Mouse (Mus musculus) spleen, adult 10 weeks (tissue): ENCODE measurements around the gene Vwa5a. TPM values are rescaled to one million over a fixed set of nuclear protein-coding genes. Genes with fewer than 3 reads are reported as not detected.

Source experiments
- polyA plus RNA-seq: library from polyadenylated mRNA; stranded (reverse); fragments of 350-450 nt; fragmentation: Illumina TruSeq; extraction: RNeasy Lipid Tissue Mini Kit (QIAGEN cat#74804); gene quantifications from one replicate; pipeline ENCODE4 v1.2.3, GENCODE M21; 2015; ENCODE audit warnings: low replicate concordance; ENCODE audit not compliant: insufficient read depth

Gene Vwa5a
- polyA plus RNA-seq = 43.1 TPM

GRCm38 (mm10) chr9:38718102-38718501 is at the start of gene Vwa5a:
TSS of gene Vwa5a (plus strand) at chr9:38718268.

GRCm38 (mm10) chr9:38674501-38674900 is 43.6 kb upstream of the Vwa5a start, which contains the start of gene Olfr918:
TSS of gene Olfr918 (minus strand) at chr9:38674601.

DNA sequence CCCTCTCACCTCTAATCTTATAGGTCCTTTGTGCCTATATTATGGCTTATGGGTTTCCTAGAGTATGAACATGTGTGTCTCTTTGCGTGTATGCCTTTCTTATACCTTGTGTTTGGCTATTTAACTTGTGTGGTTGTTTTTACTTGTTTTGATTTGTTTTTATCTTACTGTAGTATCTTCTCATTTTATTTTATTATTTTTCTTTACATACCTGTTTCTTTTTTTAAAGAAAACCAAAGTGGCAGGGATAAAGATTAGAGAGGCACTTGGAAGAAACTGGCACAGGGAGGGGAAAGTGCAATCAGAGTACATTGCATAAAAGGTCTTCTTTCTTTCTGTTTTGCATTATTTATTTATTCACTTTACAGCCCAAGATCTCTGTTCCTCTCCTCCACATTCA is 33.9 kb downstream of the Vwa5a start, which contains the start of gene Olfr920:
Olfr920 (plus strand) TSS at position 301 of the 400 bp plus-strand sequence.

DNA sequence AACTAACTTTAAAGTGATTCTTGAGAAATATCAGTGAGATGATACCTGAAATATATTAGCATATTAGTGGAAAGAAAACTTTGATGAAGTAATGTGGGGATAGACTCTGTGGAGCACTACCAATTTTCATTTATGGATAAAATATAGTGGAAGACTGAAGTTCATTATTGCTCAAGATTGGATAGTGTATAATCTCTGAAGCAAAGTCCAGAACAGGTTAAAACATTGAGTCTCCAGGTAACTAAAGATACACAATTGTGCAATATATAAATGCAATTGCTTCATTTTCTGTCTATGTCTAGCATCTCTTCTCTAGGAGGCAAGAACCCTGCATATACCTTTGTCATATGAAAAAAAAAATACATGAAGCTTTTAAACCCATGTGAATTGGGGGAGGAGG is 54.7 kb downstream of the Vwa5a start, which contains the start of gene Olfr921:
Olfr921 (plus strand) TSS at position 301 of the 400 bp plus-strand sequence.

Other genes with a start within 250 kb of the Vwa5a start
- not detected for gene Olfr905, start 247.2 kb upstream of the Vwa5a start, polyA plus RNA-seq
- not detected for gene Olfr906, start 231.2 kb upstream of the Vwa5a start, polyA plus RNA-seq
- gene Olfr907, start 222.5 kb upstream of the Vwa5a start, polyA plus RNA-seq = not detected
- gene Olfr911-ps1, start 196.7 kb upstream of the Vwa5a start, polyA plus RNA-seq = not detected
- gene Olfr910, start 180.4 kb upstream of the Vwa5a start, polyA plus RNA-seq = not detected
- not detected for gene Olfr912, start 138.1 kb upstream of the Vwa5a start, polyA plus RNA-seq
- not detected for gene Olfr913, start 125.5 kb upstream of the Vwa5a start, polyA plus RNA-seq
- not detected for gene Olfr914, start 113.2 kb upstream of the Vwa5a start, polyA plus RNA-seq
- not detected for gene Olfr916, start 58.4 kb upstream of the Vwa5a start, polyA plus RNA-seq
- gene Olfr917, start 52.4 kb upstream of the Vwa5a start, polyA plus RNA-seq = not detected
- gene Olfr918, start 43.7 kb upstream of the Vwa5a start, polyA plus RNA-seq = not detected
- gene Olfr919, start 14.6 kb upstream of the Vwa5a start, polyA plus RNA-seq = not detected
- gene Olfr920, start 34.0 kb downstream of the Vwa5a start, polyA plus RNA-seq = 0.32 TPM
- gene Olfr921, start 54.8 kb downstream of the Vwa5a start, polyA plus RNA-seq = not detected
- gene Olfr922, start 96.3 kb downstream of the Vwa5a start, polyA plus RNA-seq = not detected
- not detected for gene Olfr923, start 108.3 kb downstream of the Vwa5a start, polyA plus RNA-seq
- not detected for gene Olfr924, start 126.2 kb downstream of the Vwa5a start, polyA plus RNA-seq
- not detected for gene Olfr26, start 136.8 kb downstream of the Vwa5a start, polyA plus RNA-seq
- not detected for gene Olfr926, start 158.9 kb downstream of the Vwa5a start, polyA plus RNA-seq
- not detected for gene Olfr930, start 211.5 kb downstream of the Vwa5a start, polyA plus RNA-seq